Mouse (Mus musculus) G1E (cell line): ENCODE results near the gene Oxld1. TPM values are rescaled to one million over a fixed set of nuclear protein-coding genes. Genes with fewer than 3 reads are reported as not detected.

ENCODE experiments used
- ATAC-seq: 2 replicates; pipeline ENCODE4 v1.8.0; 2016; ENCODE audit warnings: mild to moderate bottlenecking; ENCODE audit not compliant: insufficient number of reproducible peaks, poor library complexity, low FRiP score, severe bottlenecking; ENCODE audit errors: extremely low read depth
- DNase-seq: peaks from one replicate; pipeline ENCODE4 v3.0.0; 2012; ENCODE audit warnings: low spot score
- H3K27me3 ChIP-seq: 2 replicates; pipeline ENCODE4 v1.6.1; 2012; ENCODE audit warnings: mild to moderate bottlenecking, low read length, inconsistent platforms; ENCODE audit not compliant: insufficient read depth
- H3K36me3 ChIP-seq: replicated peaks from 2 replicates; pipeline ENCODE3; 2012; ENCODE audit warnings: mild to moderate bottlenecking, inconsistent platforms
- H3K4me1 ChIP-seq: 2 replicates; pipeline ENCODE4 v1.6.1; 2012; ENCODE audit warnings: low read depth, low read length, inconsistent platforms, mixed read lengths; ENCODE audit not compliant: insufficient read depth
- H3K4me3 ChIP-seq: 2 replicates; pipeline ENCODE4 v1.5.1; 2012; ENCODE audit warnings: low read depth, mild to moderate bottlenecking, inconsistent platforms, low read length, moderate library complexity, mixed read lengths
- H3K9me3 ChIP-seq: replicated peaks from 2 replicates; pipeline ENCODE4 v1.6.1; 2012; ENCODE audit warnings: inconsistent platforms
- CTCF ChIP-seq: IDR thresholded peaks from 2 replicates; pipeline ENCODE4 v1.5.1; 2012; ENCODE audit warnings: low read depth, low read length, inconsistent platforms, mixed read lengths
- GATA1 ChIP-seq: IDR thresholded peaks from 2 replicates; pipeline ENCODE4 v1.6.1; 2012; ENCODE audit warnings: borderline replicate concordance, low read length, inconsistent platforms, mixed read lengths
- GATA2 ChIP-seq: IDR thresholded peaks from 2 replicates; pipeline ENCODE4 v1.6.1; 2012; ENCODE audit warnings: low read depth, low read length, inconsistent platforms, borderline replicate concordance
- POLR2AphosphoS5 ChIP-seq: IDR thresholded peaks from 2 replicates; pipeline ENCODE4 v1.6.1; 2012; ENCODE audit warnings: low read depth, low read length, inconsistent platforms; ENCODE audit not compliant: insufficient replicate concordance
- TAL1 ChIP-seq: conservative IDR thresholded peaks from 2 replicates; pipeline ENCODE4 v1.6.1; 2012; ENCODE audit warnings: low read depth, low read length, inconsistent platforms, mixed read lengths
- polyA plus RNA-seq: library from polyadenylated mRNA; stranded (reverse); fragments of >175 nt; gene quantifications from 2 replicates; pipeline ENCODE4 v1.2.3, GENCODE M21; 2012
- total RNA-seq, 2 experiments: library from RNA; stranded (forward) in 1 of 2; stranded (reverse) in 1 of 2; fragments of 200-1000 nt in 1 of 2; fragments of >200 nt in 1 of 2; fragmentation: Nextera tagmentation in 1 of 2; gene quantifications; 2 replicates each; pipeline ENCODE4 v1.2.3; 2014 to 2017

Oxld1 gene
- total and polyA plus RNA-seq, 3 experiments, result 17.1 to 25.6 (median 17.4) TPM

DNA sequence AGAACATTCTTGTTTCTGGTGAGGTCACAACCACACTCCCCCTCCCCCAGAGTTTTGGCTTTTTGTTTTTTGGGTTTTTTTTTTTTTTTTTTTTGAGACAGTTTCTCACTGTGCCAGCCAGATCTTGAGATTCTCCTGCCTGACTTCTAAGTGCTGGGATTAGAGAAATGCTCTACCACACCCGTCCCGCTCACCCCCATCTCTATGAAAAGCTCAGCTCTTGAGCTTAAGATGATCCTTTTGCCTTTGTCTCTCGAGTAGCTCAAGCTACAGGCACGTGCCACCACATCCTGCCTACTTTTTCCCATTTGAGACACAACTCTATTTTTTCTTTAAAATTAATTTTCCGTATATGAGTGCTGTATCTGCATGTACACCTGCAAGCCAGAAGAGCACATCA is 6.5 kb upstream of the Oxld1 start:
- Histone ChIP-seq H3K36me3 (peaks cover 78% of the 10 kb centered on the region), H3K4me1 (peaks cover 61% of the 10 kb centered on the region), H3K27me3 (no peaks in the 10 kb centered on the region), H3K9me3 (no peaks in the 10 kb centered on the region), H3K4me3 (no peak overlapping the region)
- DNase-seq (no peak), ATAC-seq (no peak)
- TF ChIP-seq POLR2AphosphoS5, result no peak
- TF ChIP-seq CTCF, result no peak
- TF ChIP-seq GATA2, result no peak
- TF ChIP-seq GATA1, result no peak
- TF ChIP-seq TAL1, result no peak

GRCm38 (mm10) chr11:120463536-120463935 is 5.7 kb upstream of the Oxld1 start:
- Histone ChIP-seq H3K4me3 (no peak overlapping the region), H3K36me3 (peaks cover 75% of the 10 kb centered on the region), H3K27me3 (no peaks in the 10 kb centered on the region), H3K4me1 (peaks cover 60% of the 10 kb centered on the region), H3K9me3 (no peaks in the 10 kb centered on the region)
- ATAC-seq, result no peak
- no peak for DNase-seq
- TF ChIP-seq CTCF (no peak), POLR2AphosphoS5 (no peak), GATA1 (no peak), GATA2 (no peak), TAL1 (no peak)

GRCm38 (mm10) chr11:120458847-120459597 is 1.2 kb upstream of the Oxld1 start:
- ATAC-seq, result no peak
- Histone ChIP-seq H3K27me3 (no peaks in the 10 kb centered on the region), H3K4me1 (peaks cover 49% of the 10 kb centered on the region), H3K9me3 (no peaks in the 10 kb centered on the region), H3K36me3 (peaks cover 74% of the 10 kb centered on the region), H3K4me3 (peak overlapping the region; percentile 92)
- TF ChIP-seq POLR2AphosphoS5, result no peak
- TF ChIP-seq CTCF, result peak; percentile 58
- no peak for TF ChIP-seq GATA1
- TF ChIP-seq TAL1, result no peak
- no peak for DNase-seq

DNA sequence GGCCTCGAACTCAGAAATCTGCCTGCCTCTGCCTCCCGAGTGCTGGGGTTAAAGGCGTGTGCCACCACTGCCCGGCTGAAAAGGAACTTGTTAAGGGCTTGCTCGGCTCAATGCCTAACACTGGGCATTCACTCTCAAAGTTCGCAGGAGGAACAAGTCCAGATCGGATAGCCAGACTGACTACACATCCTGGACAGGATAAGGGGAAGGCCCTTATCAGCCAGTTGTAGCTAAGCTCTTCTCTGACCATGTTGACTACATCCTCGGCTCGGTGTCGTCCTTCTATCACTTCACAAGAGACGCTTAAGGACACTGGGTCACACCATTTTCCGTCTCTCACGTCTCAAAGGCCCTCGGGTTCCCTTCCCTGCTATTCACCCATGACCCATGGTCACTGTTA is 498 bp downstream of the Oxld1 start:
- ATAC-seq, result no peak; the same call in 1 of the 2 replicates
- Histone ChIP-seq H3K4me3 (peak overlapping the region; percentile 92), H3K27me3 (no peaks in the 10 kb centered on the region), H3K36me3 (peaks cover 68% of the 10 kb centered on the region), H3K4me1 (peaks cover 41% of the 10 kb centered on the region), H3K9me3 (no peaks in the 10 kb centered on the region)
- DNase-seq, result peak; percentile 21
- TF ChIP-seq GATA2 (no peak), TAL1 (no peak), CTCF (no peak), GATA1 (no peak), POLR2AphosphoS5 (no peak)

DNA sequence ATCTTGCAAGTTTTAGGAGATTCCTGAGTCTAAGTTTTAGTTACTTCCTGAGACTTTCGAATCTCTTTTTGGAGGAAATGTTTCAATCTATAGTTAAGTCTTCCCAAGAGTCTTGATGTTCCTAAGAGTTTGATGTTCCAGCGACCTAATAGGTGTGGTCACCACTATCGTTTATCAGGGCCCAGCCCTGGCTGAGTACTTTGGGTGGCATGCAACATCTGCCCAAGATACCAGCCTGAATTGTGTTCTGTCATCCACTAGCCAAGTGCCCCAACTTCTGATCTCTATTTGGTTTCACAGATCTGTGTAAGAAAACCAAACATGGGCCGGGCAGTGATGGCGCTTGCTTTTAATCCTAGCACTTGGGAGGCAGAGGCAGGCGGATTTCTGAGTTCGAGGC is 2.5 kb downstream of the Oxld1 start:
- no peak overlapping the region for H3K4me3 ChIP-seq
- no peak for ATAC-seq

DNA sequence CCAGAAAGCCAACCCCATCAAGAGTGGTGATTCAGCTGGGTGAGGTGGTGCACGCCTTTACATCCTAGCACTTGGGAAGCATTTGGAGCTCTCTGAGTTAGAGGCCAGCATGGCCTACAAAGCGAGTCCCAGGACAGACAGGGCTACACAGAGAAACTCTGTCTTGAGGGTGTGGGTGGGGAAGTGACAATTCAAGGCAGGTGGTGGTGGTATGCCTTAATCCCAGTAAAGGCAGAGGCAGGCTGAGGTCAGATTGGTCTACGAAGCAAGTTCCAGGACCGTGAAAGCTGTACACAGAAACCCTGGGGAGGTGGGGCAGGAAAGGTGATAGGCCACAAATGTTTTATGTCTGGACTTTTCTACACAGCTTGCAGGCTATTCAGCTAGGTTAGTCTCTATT is 2.9 kb downstream of the Oxld1 start:
- Histone ChIP-seq H3K4me1 (peaks cover 30% of the 10 kb centered on the region), H3K4me3 (no peak overlapping the region), H3K27me3 (peaks cover 5% of the 10 kb centered on the region), H3K36me3 (peaks cover 52% of the 10 kb centered on the region), H3K9me3 (no peaks in the 10 kb centered on the region)
- ATAC-seq, result no peak
- TF ChIP-seq CTCF (no peak), TAL1 (no peak), POLR2AphosphoS5 (no peak), GATA1 (no peak), GATA2 (no peak)
- no peak for DNase-seq

More for the DNA sequence above, 2.5 kb downstream of the Oxld1 start:
- Histone ChIP-seq H3K4me1 (peaks cover 33% of the 10 kb centered on the region), H3K27me3 (peaks cover 4% of the 10 kb centered on the region), H3K36me3 (peaks cover 55% of the 10 kb centered on the region), H3K9me3 (no peaks in the 10 kb centered on the region)
- TF ChIP-seq TAL1 (no peak), POLR2AphosphoS5 (no peak), CTCF (no peak), GATA1 (no peak), GATA2 (no peak)
- no peak for DNase-seq
